Mouse (Mus musculus) Patski (cell line): Measurements from ENCODE around the gene Armh1. TPM values are rescaled to one million over a fixed set of nuclear protein-coding genes. Genes with fewer than 3 reads are reported as not detected.

ENCODE experiments used
- ATAC-seq: fragments of 100-300 bp; one replicate; pipeline ENCODE4 v1.8.0; 2021
- CTCF ChIA-PET: fragments of 350-600 bp; sonication (Branson Sonifier 250); formaldehyde crosslinking; loops from one replicate; lab custom pipeline; 2022; ENCODE audit warnings: inconsistent platforms; lab: Charles Lee
- POLR2A ChIA-PET: fragments of 350-600 bp; sonication (Branson Sonifier 250); formaldehyde crosslinking; loops from one replicate; lab custom pipeline; 2022; ENCODE audit warnings: antibody characterized with exemption, inconsistent platforms; lab: Charles Lee
- DNase-seq: peaks from one replicate; pipeline ENCODE4 v3.0.0-alpha.2; 2011; ENCODE audit warnings: low read depth, low spot score
- H3K27me3 ChIP-seq: fragments of 371-371 bp; one replicate; pipeline ENCODE4 v1.5.1; 2021
- CTCF ChIP-seq: fragments of 100-300 bp; IDR thresholded peaks from one replicate; pipeline ENCODE4 v1.5.1; 2021
- in situ Hi-C: fragments of 300-500 bp; cut with MboI; formaldehyde crosslinking; loops from 3 replicates; pipeline ENCODE4 v1.11.1; 2018; ENCODE audit warnings: low pct_unique_long_range_greater_than_20kb, mixed read lengths
- polyA plus RNA-seq: library from polyadenylated mRNA; unstranded; gene quantifications from one replicate; pipeline ENCODE4 v1.2.3, GENCODE M21; 2021

Gene Armh1
- polyA plus RNA-seq, 1 experiment from 2014 or later, result 0.05 TPM

DNA sequence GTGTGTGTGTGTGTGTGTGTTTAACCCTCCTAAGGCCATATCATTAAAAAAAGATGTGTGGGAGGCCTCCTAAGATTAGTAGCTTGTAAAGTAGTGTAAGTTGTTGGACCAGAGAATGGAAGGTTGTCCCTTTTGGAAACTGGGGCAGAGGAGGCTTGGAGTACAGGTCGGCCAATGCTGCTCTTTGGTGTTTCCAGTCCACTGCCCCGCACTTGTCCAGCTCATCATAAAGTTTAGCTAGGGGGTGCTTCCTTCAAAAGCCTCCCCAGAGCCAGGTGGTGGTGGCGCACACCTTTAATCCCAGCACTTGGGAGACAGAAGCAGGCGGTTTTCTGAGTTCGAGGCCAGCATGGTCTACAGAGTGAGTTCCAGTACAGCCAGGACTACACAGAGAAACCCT lies 830 bp upstream of the Armh1 start:
- CTCF ChIA-PET, result interaction anchor here (1.0 to 1.4 kb wide), 3 partner anchors 14 to 33 kb away, joined by 3 to 5 read pairs (median 3); no protein-coding TSS in a partner anchor
- no peak for DNase-seq
- ATAC-seq, result no peak
- POLR2A ChIA-PET, result interaction anchor here (0.6 kb wide), 1 partner anchor 75 kb away, joined by 3 read pairs; no protein-coding TSS in a partner anchor
- in situ Hi-C loops, result no loop called here
- no peak for TF ChIP-seq CTCF
- no peaks in the 10 kb centered on the region for H3K27me3 ChIP-seq

DNA sequence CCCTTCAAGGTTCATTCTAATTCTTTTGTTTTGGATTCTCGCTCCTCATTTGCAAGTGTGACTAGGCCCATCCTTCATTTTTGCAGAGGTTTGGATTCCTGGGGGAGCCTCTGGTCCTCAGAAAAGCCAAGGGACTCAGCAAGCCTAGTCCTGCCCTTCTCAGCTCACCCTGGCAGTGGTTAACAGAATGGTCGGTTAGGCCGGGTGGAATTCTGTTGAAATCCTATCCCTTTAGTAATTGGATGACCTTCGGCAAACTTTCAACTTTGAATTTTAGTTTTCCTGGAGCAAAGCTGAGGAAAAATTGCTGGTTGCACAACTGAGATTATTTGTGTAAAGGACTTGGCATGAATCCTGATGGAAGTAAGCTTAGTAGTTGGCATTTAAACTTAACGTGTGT lies 426 bp upstream of the Armh1 start:
- POLR2A ChIA-PET, result interaction anchor here (0.6 kb wide), 1 partner anchor 75 kb away, joined by 3 read pairs; no protein-coding TSS in a partner anchor
- no peaks in the 10 kb centered on the region for H3K27me3 ChIP-seq
- CTCF ChIA-PET, result interaction anchor here (1.0 to 1.4 kb wide), 3 partner anchors 14 to 32 kb away, joined by 3 to 5 read pairs (median 3); no protein-coding TSS in a partner anchor
- no peak for TF ChIP-seq CTCF
- DNase-seq (no peak), ATAC-seq (no peak)
- in situ Hi-C loops, result no loop called here

DNA sequence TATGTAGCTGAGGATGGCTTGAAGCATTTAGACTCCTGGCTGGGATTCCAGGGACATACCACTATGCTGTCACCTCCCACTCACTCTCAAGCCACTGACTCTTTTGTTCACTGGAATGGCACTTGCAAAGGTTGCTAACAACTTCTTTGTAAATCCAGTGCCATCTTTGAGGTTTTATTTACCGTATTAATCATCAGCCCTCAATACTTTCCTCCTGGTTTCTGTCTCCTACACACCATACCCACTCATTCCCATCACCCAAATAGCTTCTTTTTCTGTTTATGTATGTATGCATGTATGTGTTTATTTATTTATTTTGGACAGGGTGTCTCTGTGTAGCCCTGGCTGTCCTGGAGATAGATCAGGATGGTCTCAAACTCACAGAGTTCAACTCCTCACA lies 943 bp downstream of the Armh1 start:
- in situ Hi-C loops, result no loop called here
- ChIA-PET POLR2A (no interaction called here), CTCF (no interaction called here)
- ATAC-seq (no peak), DNase-seq (no peak)
- H3K27me3 ChIP-seq, result no peaks in the 10 kb centered on the region
- TF ChIP-seq CTCF, result no peak

DNA sequence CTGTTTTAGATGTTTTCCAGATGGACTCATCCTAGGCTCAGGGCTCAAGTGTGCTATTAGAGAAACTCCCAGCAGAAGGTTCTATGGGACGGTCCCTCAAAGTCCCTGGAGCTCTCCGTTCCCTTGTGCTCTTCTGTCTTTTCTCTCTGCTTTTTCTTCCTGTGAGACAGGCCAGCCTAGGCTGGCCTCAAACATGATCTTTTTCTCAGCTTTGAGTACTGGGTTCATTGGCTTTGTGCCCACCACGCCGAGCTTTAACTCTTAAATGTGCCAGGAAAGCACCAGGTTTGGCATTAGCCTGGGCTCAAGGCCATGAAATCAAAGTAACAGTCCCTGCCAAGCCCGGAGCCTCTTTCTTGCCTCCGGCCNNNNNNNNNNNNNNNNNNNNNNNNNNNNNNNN lies 11.1 kb downstream of the Armh1 start:
- in situ Hi-C loops, result no loop called here
- ATAC-seq (no peak), DNase-seq (no peak)
- ChIA-PET POLR2A (interaction anchor here (0.6 kb wide), 1 partner anchor 23 kb away, joined by 3 read pairs; no protein-coding TSS in a partner anchor), CTCF (no interaction called here)
- H3K27me3 ChIP-seq, result no peaks in the 10 kb centered on the region
- TF ChIP-seq CTCF, result no peak

DNA sequence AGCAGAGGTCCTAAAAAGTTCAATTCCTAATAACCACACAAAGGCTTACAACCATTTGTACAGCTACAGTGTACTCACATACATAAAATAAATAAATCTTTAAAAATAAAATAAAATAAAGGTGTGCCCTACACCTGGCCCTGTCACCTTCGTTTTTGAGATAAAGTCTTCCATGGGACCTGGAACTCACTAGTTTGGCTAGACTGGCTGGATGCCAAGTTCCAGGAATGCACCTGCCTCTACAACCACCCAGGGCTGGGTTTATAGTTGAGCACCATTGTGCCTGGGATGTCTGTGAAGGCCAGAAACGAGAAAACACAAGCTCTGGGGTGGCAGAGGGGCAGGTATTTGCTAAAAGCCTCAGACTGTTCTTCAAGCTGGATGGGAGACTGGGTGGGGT lies 12.8 kb downstream of the Armh1 start:
- DNase-seq, result no peak
- in situ Hi-C loops, result no loop called here
- ATAC-seq, result no peak
- ChIA-PET CTCF (no interaction called here), POLR2A (no interaction called here)
- no peaks in the 10 kb centered on the region for H3K27me3 ChIP-seq
- TF ChIP-seq CTCF, result no peak

DNA sequence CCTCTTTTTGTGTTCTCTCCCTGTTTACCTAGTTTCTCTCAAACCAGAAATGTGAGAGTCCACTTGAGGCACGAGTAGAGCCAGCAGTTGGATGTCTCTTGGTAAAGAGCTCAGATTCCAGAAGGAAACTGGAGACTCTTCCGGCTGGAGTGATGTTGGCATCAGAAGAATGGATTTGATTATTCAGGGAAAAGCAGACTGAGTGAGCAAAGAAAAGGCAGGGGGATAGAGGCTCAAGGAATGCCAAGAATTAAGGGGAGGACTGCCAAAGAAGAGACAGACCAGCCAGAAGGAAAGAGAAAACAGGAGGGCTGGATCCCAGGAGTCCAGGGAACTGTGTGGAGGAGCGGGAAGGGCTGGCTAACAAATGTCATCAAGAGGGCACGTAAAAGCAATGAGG lies 16.1 kb downstream of the Armh1 start:
- ATAC-seq (no peak), DNase-seq (no peak)
- TF ChIP-seq CTCF, result no peak
- POLR2A ChIA-PET, result no interaction called here
- H3K27me3 ChIP-seq, result no peaks in the 10 kb centered on the region
- CTCF ChIA-PET, result no interaction called here
- in situ Hi-C loops, result no loop called here

DNA sequence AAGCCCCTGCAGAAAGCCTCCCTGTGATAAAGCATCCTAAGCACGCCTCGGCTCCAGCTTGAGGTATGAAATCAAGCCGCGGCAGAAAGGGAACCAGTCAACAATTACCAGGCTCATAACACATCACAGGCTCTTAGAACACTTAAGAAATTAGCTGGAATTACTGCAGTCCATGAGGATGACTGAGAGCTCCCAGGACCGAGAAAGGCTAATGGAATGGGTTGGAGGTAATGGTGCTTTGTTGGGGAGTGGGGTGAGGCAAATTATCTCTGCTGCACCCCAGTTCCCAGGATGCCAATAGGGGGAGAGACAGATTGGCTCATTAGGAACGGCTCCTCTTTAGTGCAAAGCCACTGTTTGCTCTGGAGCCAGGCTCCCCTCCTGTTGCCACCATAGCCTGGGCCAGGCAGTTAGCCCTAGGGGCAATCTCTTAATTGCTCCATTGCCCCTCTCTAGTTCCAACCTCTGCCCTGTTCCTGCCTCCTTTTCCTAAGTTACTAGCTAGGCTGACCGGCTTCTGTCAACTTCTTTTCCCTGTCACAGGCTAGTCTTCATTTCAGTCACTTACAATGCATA lies 17.7 kb downstream of the Armh1 start:
- ChIA-PET POLR2A (no interaction called here), CTCF (no interaction called here)
- ATAC-seq, result no peak
- TF ChIP-seq CTCF, result no peak
- in situ Hi-C loops, result no loop called here
- H3K27me3 ChIP-seq, result no peaks in the 10 kb centered on the region
- no peak for DNase-seq

DNA sequence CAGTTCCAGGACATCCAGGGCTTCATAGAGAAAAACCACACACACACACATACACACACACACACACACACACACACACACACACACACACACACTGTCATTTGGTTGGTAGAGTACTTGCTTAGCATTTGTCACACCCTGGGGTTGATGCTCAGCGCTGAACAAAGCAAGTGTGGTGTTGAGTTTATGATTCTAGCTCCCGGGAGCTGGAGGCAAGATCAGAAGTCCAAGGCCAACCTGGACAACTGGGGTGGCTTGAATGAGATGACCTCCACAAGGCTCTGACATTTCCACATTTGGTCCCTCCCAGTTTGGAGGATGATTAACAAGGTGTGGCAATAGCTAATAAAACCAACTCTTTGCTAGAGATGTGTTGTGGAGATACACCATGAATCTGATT lies 20.7 kb downstream of the Armh1 start:
- no peak for TF ChIP-seq CTCF
- CTCF ChIA-PET, result no interaction called here
- POLR2A ChIA-PET, result no interaction called here
- DNase-seq, result no peak
- no peaks in the 10 kb centered on the region for H3K27me3 ChIP-seq
- ATAC-seq, result no peak
- in situ Hi-C loops, result no loop called here

DNA sequence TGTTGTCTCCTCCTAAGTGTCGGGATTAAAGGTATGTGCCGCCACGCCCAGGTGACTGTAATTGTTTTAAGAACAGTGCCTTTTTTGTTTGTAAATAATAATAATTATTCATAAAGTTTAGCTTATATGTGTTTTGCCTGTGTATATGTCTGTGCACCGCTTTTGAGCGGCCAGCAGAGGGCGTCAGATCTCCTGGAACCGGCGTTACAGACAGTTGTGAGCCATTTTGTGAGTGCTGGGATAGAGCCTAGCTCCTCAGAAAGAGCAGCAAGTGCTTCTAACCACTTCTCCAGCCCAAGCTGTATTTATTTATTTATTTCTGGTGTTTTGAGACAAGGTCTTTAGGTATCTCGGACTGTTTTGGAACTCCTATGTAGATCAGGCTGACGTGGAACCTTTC lies 21.6 kb downstream of the Armh1 start:
- TF ChIP-seq CTCF, result no peak
- DNase-seq (no peak), ATAC-seq (no peak)
- no peaks in the 10 kb centered on the region for H3K27me3 ChIP-seq
- ChIA-PET CTCF (interaction anchor here (1.2 kb wide), 1 partner anchor 15 kb away, joined by 4 read pairs; no protein-coding TSS in a partner anchor), POLR2A (no interaction called here)
- in situ Hi-C loops, result no loop called here

DNA sequence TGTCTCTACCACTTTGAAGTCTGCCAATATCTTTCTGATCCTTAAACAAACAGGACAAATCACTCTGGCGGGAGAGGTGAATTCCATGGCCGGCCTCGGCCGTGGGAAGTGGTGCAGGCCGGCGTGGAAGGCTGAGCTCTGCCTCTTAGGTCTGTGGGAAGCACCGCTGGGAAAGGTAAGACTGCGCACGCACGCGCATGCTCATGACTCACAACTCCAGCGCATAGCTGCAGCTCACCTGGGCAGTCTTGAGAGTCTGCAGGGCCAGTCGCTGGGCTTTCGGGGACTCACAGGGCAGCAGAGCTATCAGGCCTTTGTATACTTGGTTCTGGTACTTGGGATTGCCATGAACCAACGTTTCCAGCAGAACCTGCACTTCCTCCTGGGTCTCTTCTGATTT lies 22.3 kb downstream of the Armh1 start:
- in situ Hi-C loops, result no loop called here
- CTCF ChIA-PET, result interaction anchor here (1.2 kb wide), 1 partner anchor 14 kb away, joined by 4 read pairs; no protein-coding TSS in a partner anchor
- POLR2A ChIA-PET, result no interaction called here
- H3K27me3 ChIP-seq, result no peaks in the 10 kb centered on the region
- DNase-seq (no peak), ATAC-seq (no peak)
- no peak for TF ChIP-seq CTCF

DNA sequence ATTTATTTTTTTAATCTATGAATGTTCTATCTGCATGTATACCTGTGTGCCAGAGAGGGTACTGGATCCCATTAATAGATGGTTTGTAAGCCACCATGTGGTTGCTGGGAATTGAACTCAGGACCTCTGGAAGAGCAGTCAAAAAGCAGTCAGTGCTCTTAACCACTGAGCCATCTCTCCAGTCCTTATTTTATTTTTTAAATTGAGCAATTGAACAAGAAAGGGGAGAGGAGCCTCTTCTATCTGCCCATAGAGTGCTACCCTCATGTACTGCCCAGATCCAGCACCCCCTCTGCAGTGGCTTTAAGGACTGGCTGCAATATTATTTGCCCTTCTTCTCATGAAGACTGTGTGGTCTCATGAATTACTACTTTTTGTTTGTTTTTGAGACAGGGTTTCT lies 26.7 kb downstream of the Armh1 start:
- in situ Hi-C loops, result no loop called here
- TF ChIP-seq CTCF, result no peak
- CTCF ChIA-PET, result interaction anchor here (0.6 kb wide), 1 partner anchor 65 kb away, joined by 3 read pairs; no protein-coding TSS in a partner anchor
- no peaks in the 10 kb centered on the region for H3K27me3 ChIP-seq
- DNase-seq, result no peak
- ATAC-seq, result no peak
- POLR2A ChIA-PET, result no interaction called here
